ENCODE assay signal across 8 mouse cellular contexts in the genomic region with DNA sequence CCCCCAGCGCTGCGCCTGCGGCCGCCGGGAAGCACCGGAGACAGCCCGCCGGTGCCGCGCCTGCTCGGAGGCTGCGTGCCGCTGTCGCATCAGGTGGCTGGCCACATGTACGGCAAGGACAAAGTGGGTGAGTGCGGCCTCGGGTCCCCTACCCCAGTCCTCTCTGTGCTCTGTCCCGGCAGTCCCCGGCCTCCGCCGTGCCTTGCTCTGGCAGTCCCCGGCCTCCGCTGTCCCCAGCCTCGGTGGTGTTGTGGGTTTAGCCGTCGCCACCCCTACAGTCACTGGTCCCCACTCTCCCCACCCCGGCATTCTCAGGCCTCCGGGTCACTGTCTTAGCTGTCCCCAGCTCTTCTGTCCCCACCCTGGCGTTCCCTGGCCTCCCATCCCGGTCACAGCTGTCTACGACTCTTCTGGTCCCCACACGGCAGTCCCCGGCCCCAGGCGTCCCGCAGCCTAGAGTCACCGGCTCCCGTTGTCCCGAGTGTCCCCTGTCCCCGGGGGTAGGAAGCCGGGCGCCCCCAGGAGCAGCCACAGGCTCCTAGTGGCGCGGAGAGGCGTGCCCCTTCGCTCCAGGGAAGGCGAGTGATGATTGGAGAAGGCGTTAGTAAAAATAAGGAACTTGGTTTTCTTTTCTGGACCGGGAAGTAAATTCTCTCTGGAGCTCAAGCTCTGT. TPM values are rescaled to one million over a fixed set of nuclear protein-coding genes. Genes with fewer than 3 reads are reported as not detected.
DNase-seq lines count a peak whose midpoint lies in the region; ATAC-seq and TF ChIP-seq lines count a peak whose summit lies in the region.

No protein-coding gene starts in this region.

- ATAC-seq in inflammation-experienced regulatory T-cells, adult 6 months: peak; percentile 3
- peak; percentile 8 for ATAC-seq in liver, postnatal 0 days

- H3K27ac ChIP-seq in cortical plate, adult 2 months (ENCODE audit: insufficient read depth, low read length): peak overlapping the region; percentile 39; the same call in 1 of the 2 replicates
- peak overlapping the region; percentile 84 for H3K27ac ChIP-seq in liver, postnatal 0 days (ENCODE audit: low read depth)
- H3K27ac ChIP-seq in olfactory bulb, adult 2 months (ENCODE audit: insufficient read depth, low read depth, low read length): peak overlapping the region; percentile 45

- H3K9ac ChIP-seq in liver, postnatal 0 days (replicated peaks): peak overlapping the region; percentile 86

- peak overlapping the region; percentile 84 for H3K4me2 ChIP-seq in liver, postnatal 0 days (ENCODE audit: low read depth, low read length)

- H3K4me1 ChIP-seq in cortical plate, adult 2 months (ENCODE audit: control insufficient read depth, insufficient read depth, low read length): peaks cover 5% of the 10 kb centered on the region; the same call in 1 of the 2 replicates
- peaks cover 31% of the 10 kb centered on the region for H3K4me1 ChIP-seq in liver, postnatal 0 days (ENCODE audit: insufficient read depth)
- peaks cover 6% of the 10 kb centered on the region for H3K4me1 ChIP-seq in olfactory bulb, adult 2 months (ENCODE audit: control insufficient read depth, insufficient read depth, low read length)

- no peaks in the 10 kb centered on the region for H3K27me3 ChIP-seq in liver, postnatal 0 days (ENCODE audit: insufficient read depth, low read length)

- no peak for TF ChIP-seq EP300 in liver, postnatal 0 days (IDR thresholded peaks at IDR 0.05; ENCODE audit: low read depth)

- DNase-seq in thymus, postnatal 4 days: peak; percentile 57
- DNase-seq in thymus, postnatal 25 days: no peak
- peak; percentile 36 to 59 for DNase-seq in gastrocnemius, postnatal 4 days (ENCODE audit: low spot score in 2 of 2)
- peak; percentile 60 for DNase-seq in liver, postnatal 0 days
- no peak for DNase-seq in natural killer cell, adult 2 months (ENCODE audit: low spot score in 2 of 2)

- under 1% methylated on average over 44 of the region's 48 CpGs for WGBS in liver, postnatal 0 days (ENCODE audit: insufficient replicate concordance)
- under 1% methylated on average over 48 of the region's 48 CpGs for WGBS in olfactory bulb, adult 2 months

- no peak for TF ChIP-seq CTCF in cortical plate, adult 2 months (IDR thresholded peaks at IDR 0.05; ENCODE audit: extremely low read depth, insufficient read depth, low read length)
- no peak for TF ChIP-seq CTCF in liver, postnatal 0 days (IDR thresholded peaks at IDR 0.05; ENCODE audit: low read depth)
- TF ChIP-seq CTCF in olfactory bulb, adult 2 months (IDR thresholded peaks at IDR 0.05; ENCODE audit: insufficient read depth, low read depth, low read length): no peak

- no peaks in the 10 kb centered on the region for H3K9me3 ChIP-seq in liver, postnatal 0 days (ENCODE audit: low read length)

- no peak for TF ChIP-seq POLR2A in cortical plate, adult 2 months (IDR thresholded peaks at IDR 0.05; ENCODE audit: extremely low read depth, insufficient read depth, low read length)
- no peak for TF ChIP-seq POLR2A in olfactory bulb, adult 2 months (IDR thresholded peaks at IDR 0.05; ENCODE audit: insufficient read depth, low read depth, low read length)

- peak overlapping the region; percentile 42 for H3K4me3 ChIP-seq in cortical plate, adult 2 months (ENCODE audit: insufficient read depth, low read length)
- H3K4me3 ChIP-seq in liver, postnatal 0 days (ENCODE audit: low read depth, low read length): peak overlapping the region; percentile 77
- H3K4me3 ChIP-seq in olfactory bulb, adult 2 months (ENCODE audit: insufficient read depth, low read depth, low read length): peak overlapping the region; percentile 89

- peaks cover 8% of the 10 kb centered on the region for H3K36me3 ChIP-seq in liver, postnatal 0 days (replicated peaks; ENCODE audit: insufficient read depth, low read length)

RNA-seq across cellular contexts. Expression of gene Ipmk, which starts 0.5 kb away (rescaled TPM):
- polyA plus RNA-seq in cortical plate, adult 2 months (2012; rRNA removed): 15.3 and 16.3 TPM in 2 replicates
- 10 to 100 TPM; 13.9 to 15.7 TPM for total RNA-seq in gastrocnemius, postnatal 4 days (2021)
- 1 to 10 TPM; 3.3 to 5.9 (median 5.4) TPM for polyA plus RNA-seq in inflammation-experienced regulatory T-cells, adult 6 months (2017; shearing (Covaris generic))
- polyA plus RNA-seq in liver, postnatal 0 days (2015; fragmentation: Nextera tagmentation; extraction: Ambion mirVana): 9.4 and 10.9 TPM in 2 replicates
- not detected in 2 replicates for polyA plus RNA-seq in olfactory bulb, adult 2 months (2012; ENCODE audit: insufficient read depth, insufficient read length, low replicate concordance, missing spikeins)

RNA-seq across cellular contexts. Expression of gene Cisd1, which starts 3.3 kb away (rescaled TPM):
- polyA plus RNA-seq in cortical plate, adult 2 months (2012; rRNA removed): 172 and 178 TPM in 2 replicates
- 10 to 100 TPM; 47.2 to 50.0 TPM for total RNA-seq in gastrocnemius, postnatal 4 days (2021)
- 10 to 100 TPM; 31.9 to 59.6 (median 36.2) TPM for polyA plus RNA-seq in inflammation-experienced regulatory T-cells, adult 6 months (2017; shearing (Covaris generic))
- 261 and 297 TPM in 2 replicates for polyA plus RNA-seq in liver, postnatal 0 days (2015; fragmentation: Nextera tagmentation; extraction: Ambion mirVana)
- polyA plus RNA-seq in olfactory bulb, adult 2 months (2012; ENCODE audit: insufficient read depth, insufficient read length, low replicate concordance, missing spikeins): not detected in 2 replicates

Comparison
In these comparisons a context has a peak if more than half of its experiments do, and no peak if none do; other contexts are left out.
1. DNase-seq: peak in thymus, postnatal 4 days (single experiment), gastrocnemius, postnatal 4 days (2 of 2) and liver, postnatal 0 days (single experiment); none in thymus, postnatal 25 days (single experiment) and natural killer cell, adult 2 months (0 of 2).
2. RNA of gene Cisd1, which starts 3.3 kb away (polyA plus RNA-seq): 261 to 297 TPM in liver, postnatal 0 days, 172 to 178 TPM in cortical plate, adult 2 months and 31.9 to 59.6 TPM in inflammation-experienced regulatory T-cells, adult 6 months; not detected in olfactory bulb, adult 2 months; every median in the first group is over 10 times any median in the second.
3. Peak in every context shown above with its lines, with median percentiles within 50 percentile points of each other: H3K27ac ChIP-seq and H3K4me3 ChIP-seq.